Mouse (Mus musculus): ENCODE data around the gene Rnf182. TPM values are rescaled to one million over a fixed set of nuclear protein-coding genes. Genes with fewer than 3 reads are reported as not detected.

Gene Rnf182
- total and polyA plus RNA-seq, 3 experiments = 0.05 to 0.16 (median 0.07) TPM

DNA sequence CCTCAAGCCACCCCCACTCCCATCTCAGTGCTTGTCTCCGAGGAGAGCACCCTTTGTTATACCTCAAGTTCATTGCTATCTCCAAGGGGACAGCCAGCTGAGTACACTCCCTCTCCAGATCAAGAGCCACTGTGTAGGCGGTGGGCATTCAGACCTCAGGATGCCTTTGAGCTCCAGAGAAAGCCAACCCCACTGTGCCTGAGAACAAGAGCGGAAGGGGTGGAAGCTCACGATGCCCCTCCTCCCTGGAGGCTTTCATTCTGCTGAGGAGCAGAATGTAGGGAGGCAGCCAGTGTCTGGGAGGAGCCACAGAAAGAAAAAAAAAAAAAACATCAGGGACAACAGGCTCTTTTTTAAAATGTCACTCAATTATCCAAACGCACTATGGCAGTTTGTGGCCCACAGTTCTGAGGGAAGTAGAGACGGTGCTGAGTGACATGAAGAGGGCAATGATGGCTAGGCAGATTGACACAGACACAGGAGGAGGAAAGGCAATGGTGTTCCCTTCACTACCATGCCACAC lies 101.1 kb downstream of the Rnf182 start:
- TF ChIP-seq EP300 (IDR thresholded peaks at IDR 0.05; ENCODE audit: insufficient read depth, low read depth, low read length) (no peak), POLR2A (IDR thresholded peaks at IDR 0.05; ENCODE audit: insufficient read depth, low read depth, low read length) (no peak), CTCF (IDR thresholded peaks at IDR 0.05) (no peak)
- Histone ChIP-seq H3K4me3 (no peak overlapping the region), H3K27me3 (ENCODE audit: control insufficient read depth, insufficient read depth, low read length) (no peaks in the 10 kb centered on the region), H3K4me1 (ENCODE audit: control insufficient read depth, insufficient read depth, low read length) (peaks cover 2% of the 10 kb centered on the region; the same call in 1 of the 2 replicates), H3K9ac (ENCODE audit: low read depth, low read length) (no peak overlapping the region), H3K36me3 (ENCODE audit: control insufficient read depth, insufficient read depth, low read length) (no peaks in the 10 kb centered on the region), H3K79me2 (replicated peaks; ENCODE audit: control insufficient read depth, insufficient read depth, low read length) (no peaks in the 10 kb centered on the region), H3K27ac (no peak overlapping the region)
- no peak for DNase-seq
- 76% methylated on average over 6 of the region's 6 CpGs for WGBS
- intact Hi-C loops (cut with DNase I) = no loop called here

DNA sequence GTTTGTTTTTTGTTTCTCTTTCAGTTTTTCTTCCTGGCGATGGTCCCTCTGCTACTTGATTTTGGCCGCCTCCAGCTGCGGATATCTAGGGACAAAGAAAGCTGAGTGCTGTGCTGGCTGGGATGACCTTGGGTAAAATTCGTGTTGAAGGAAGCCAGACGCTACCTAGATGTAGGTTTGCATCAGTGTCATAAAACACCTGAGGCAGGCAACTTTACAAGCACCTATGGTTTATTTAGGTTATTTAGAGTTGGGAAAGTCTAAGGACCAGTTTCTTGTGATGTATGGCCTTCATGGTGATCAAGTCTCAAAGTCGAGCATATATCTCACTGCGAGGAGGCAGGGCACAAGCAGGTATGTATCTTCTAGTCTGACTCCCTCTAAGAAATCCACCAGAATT lies 102.7 kb downstream of the Rnf182 start:
- no peak for DNase-seq
- no peak overlapping the region for H3K27ac ChIP-seq
- TF ChIP-seq EP300 (IDR thresholded peaks at IDR 0.05; ENCODE audit: insufficient read depth, low read depth, low read length) (no peak), POLR2A (IDR thresholded peaks at IDR 0.05; ENCODE audit: insufficient read depth, low read depth, low read length) (no peak), CTCF (IDR thresholded peaks at IDR 0.05) (no peak)
- intact Hi-C loops (cut with DNase I) = no loop called here
- WGBS = 90% methylated on average over 7 of the region's 7 CpGs
- peaks cover 2% of the 10 kb centered on the region; the same call in 1 of the 2 replicates for H3K4me1 ChIP-seq (ENCODE audit: control insufficient read depth, insufficient read depth, low read length)
- no peak overlapping the region for H3K4me3 ChIP-seq
- no peaks in the 10 kb centered on the region for H3K79me2 ChIP-seq (replicated peaks; ENCODE audit: control insufficient read depth, insufficient read depth, low read length)
- H3K27me3 ChIP-seq (ENCODE audit: control insufficient read depth, insufficient read depth, low read length) = no peaks in the 10 kb centered on the region
- no peak overlapping the region for H3K9ac ChIP-seq (ENCODE audit: low read depth, low read length)
- no peaks in the 10 kb centered on the region for H3K36me3 ChIP-seq (ENCODE audit: control insufficient read depth, insufficient read depth, low read length)

DNA sequence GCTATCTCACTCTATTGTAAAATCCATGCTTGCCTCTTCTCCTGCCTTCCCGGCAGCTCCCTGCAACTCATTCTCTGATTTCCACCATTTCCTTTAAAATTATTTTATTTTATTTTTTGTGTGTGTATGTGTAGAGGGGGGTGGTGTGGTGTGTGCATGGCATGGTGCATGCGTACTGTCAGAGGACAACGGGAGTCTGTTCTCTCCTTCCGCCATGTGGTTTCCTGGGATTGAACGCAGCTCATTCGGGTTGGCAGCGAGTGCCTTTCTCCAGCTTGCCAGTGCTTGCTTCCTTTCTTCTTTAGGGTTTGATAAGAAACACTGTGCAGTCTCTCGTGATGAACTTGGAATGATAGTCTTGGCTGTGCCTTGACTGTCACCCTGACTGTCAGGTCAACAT lies 105.0 kb downstream of the Rnf182 start:
- H3K4me3 ChIP-seq = no peak overlapping the region
- no peak for DNase-seq
- H3K27me3 ChIP-seq (ENCODE audit: control insufficient read depth, insufficient read depth, low read length) = no peaks in the 10 kb centered on the region
- H3K79me2 ChIP-seq (replicated peaks; ENCODE audit: control insufficient read depth, insufficient read depth, low read length) = no peaks in the 10 kb centered on the region
- no peak for TF ChIP-seq CTCF (IDR thresholded peaks at IDR 0.05)
- no peak for TF ChIP-seq EP300 (IDR thresholded peaks at IDR 0.05; ENCODE audit: insufficient read depth, low read depth, low read length)
- TF ChIP-seq POLR2A (IDR thresholded peaks at IDR 0.05; ENCODE audit: insufficient read depth, low read depth, low read length) = no peak
- no peak overlapping the region for H3K9ac ChIP-seq (ENCODE audit: low read depth, low read length)
- intact Hi-C loops (cut with DNase I) = no loop called here
- H3K27ac ChIP-seq = no peak overlapping the region
- WGBS = 19% methylated on average over 8 of the region's 8 CpGs
- peaks cover 2% of the 10 kb centered on the region; the same call in 1 of the 2 replicates for H3K4me1 ChIP-seq (ENCODE audit: control insufficient read depth, insufficient read depth, low read length)
- H3K36me3 ChIP-seq (ENCODE audit: control insufficient read depth, insufficient read depth, low read length) = no peaks in the 10 kb centered on the region

Other genes starting within 250 kb of the Rnf182 start
- 100 to 1,000 TPM; 102 to 120 TPM for gene Nol7, start 217.3 kb upstream of the Rnf182 start, total RNA-seq (2021)
- gene Nol7, start 217.3 kb upstream of the Rnf182 start, polyA plus RNA-seq (2012; rRNA removed) = 23.0 and 27.1 TPM in 2 replicates
- 10 to 100 TPM; 42.2 to 44.2 TPM for gene Ranbp9, start 134.4 kb upstream of the Rnf182 start, total RNA-seq (2021)
- 16.1 and 22.3 TPM in 2 replicates for gene Ranbp9, start 134.4 kb upstream of the Rnf182 start, polyA plus RNA-seq (2012; rRNA removed)
- gene Mcur1, start 55.5 kb upstream of the Rnf182 start, total RNA-seq (2021) = 10 to 100 TPM; 43.9 to 49.8 TPM
- 26.4 and 41.6 TPM in 2 replicates for gene Mcur1, start 55.5 kb upstream of the Rnf182 start, polyA plus RNA-seq (2012; rRNA removed)
- gene Cd83, start 169.1 kb downstream of the Rnf182 start, total RNA-seq (2021) = 1 to 10 TPM; 2.4 to 2.8 TPM
- gene Cd83, start 169.1 kb downstream of the Rnf182 start, polyA plus RNA-seq (2012; rRNA removed) = 3.2 and 4.3 TPM in 2 replicates

All from heart, adult 2 months (tissue).